Mouse (Mus musculus) liver, embryonic 12.5 days (tissue): ENCODE measurements at regions not wholly inside any gene's neighbourhood (a gene's known extent, or its start where the extent isn't known, plus 50 kb on each side); places are given as distances from the start of the nearest gene placed in this dataset.
"Not testable (repeated sequence)": the region's sequence is repeated elsewhere in the genome, so short reads cannot be mapped to it uniquely, and the experiment has no call there.

Experiments
- ATAC-seq: fragments of 200-750 bp; cut with Nextera tagmentation; 2 replicates; pipeline ENCODE4 v1.8.0; 2017; ENCODE audit warnings: moderate number of reproducible peaks, mild to moderate bottlenecking, moderate library complexity
- H3K27ac ChIP-seq: fragments of 300-500 bp; sonication (generic); 2 replicates; pipeline ENCODE4 v1.5.1; 2016; ENCODE audit warnings: mild to moderate bottlenecking
- H3K27me3 ChIP-seq: fragments of 300-500 bp; sonication (generic); replicated peaks from 2 replicates; pipeline ENCODE4 v1.6.1; 2016; ENCODE audit warnings: mild to moderate bottlenecking, moderate library complexity
- H3K36me3 ChIP-seq: fragments of 300-500 bp; sonication (generic); 2 replicates; pipeline ENCODE4 v1.6.1; 2016; ENCODE audit warnings: mild to moderate bottlenecking, moderate library complexity
- H3K4me1 ChIP-seq: fragments of 300-500 bp; sonication (generic); 2 replicates; pipeline ENCODE4 v1.6.1; 2016
- H3K4me2 ChIP-seq: fragments of 300-500 bp; sonication (generic); 2 replicates; pipeline ENCODE4 v1.6.1; 2016; ENCODE audit warnings: mild to moderate bottlenecking, moderate library complexity
- H3K4me3 ChIP-seq: fragments of 300-500 bp; sonication (generic); 2 replicates; pipeline ENCODE4 v1.5.1; 2016; ENCODE audit warnings: mild to moderate bottlenecking, moderate library complexity
- H3K9ac ChIP-seq: fragments of 300-500 bp; sonication (generic); 2 replicates; pipeline ENCODE4 v1.6.1; 2016; ENCODE audit warnings: mild to moderate bottlenecking, moderate library complexity
- H3K9me3 ChIP-seq: fragments of 300-500 bp; sonication (generic); replicated peaks from 2 replicates; pipeline ENCODE4 v1.6.1; 2016; ENCODE audit warnings: mild to moderate bottlenecking, moderate library complexity
- WGBS: fragments of 180-500 bp; shearing (Covaris S2); methylation state at CpG from one replicate; pipeline ENCODE4 v1.1.7; 2016; ENCODE audit not compliant: insufficient replicate concordance; 5-methylcytosine and 5-hydroxymethylcytosine counted together

DNA sequence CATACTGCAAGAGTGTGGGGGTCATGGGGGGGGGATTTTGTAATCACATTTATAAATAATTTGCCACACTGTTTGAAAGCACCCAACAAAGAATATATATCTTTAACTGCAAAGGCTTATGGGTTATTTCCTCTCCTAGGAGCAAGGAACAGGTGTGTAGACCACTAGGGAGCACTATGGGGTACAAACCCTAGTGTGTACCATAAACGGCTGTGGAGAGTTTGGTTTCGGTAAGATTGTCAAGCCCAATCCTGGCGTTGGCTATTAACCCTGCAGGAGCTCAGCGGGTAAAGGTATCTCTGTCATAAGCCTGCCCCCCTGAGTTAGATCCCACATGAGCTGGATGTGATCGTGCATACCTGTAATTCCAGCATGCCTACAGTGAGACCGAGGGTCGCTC, 71.0 kb upstream of the Nt5e start:
- ATAC-seq = no peak
- H3K36me3 ChIP-seq = no peaks in the 10 kb centered on the region
- H3K4me3 ChIP-seq = no peak overlapping the region
- no peak overlapping the region for H3K4me2 ChIP-seq
- no peaks in the 10 kb centered on the region for H3K27me3 ChIP-seq
- no peak overlapping the region for H3K27ac ChIP-seq
- no peak overlapping the region for H3K9ac ChIP-seq
- WGBS = 66% methylated on average over 7 of the region's 7 CpGs
- H3K4me1 ChIP-seq = no peaks in the 10 kb centered on the region
- no peaks in the 10 kb centered on the region for H3K9me3 ChIP-seq

DNA sequence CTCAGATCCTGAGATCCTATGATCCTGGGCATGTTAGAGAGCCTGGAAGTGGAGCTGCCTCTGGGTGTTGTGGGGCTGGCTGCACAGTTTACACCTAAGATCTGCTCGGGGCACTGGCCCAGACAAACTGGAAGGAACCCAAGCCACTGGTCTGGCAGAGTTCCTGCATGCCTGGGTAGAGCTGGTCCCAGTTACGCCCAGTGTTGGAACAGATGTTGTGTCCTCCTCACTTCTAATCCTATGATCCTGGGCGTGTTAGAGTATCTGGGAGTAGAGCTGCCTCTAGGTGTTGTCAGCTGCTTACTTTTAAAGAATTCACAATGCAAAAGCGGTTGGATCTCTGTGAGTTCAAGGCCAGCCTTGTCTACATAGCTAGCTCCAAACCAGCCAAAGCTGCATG, 67.4 kb upstream of the Nt5e start:
- ATAC-seq = no peak
- no peak overlapping the region for H3K4me3 ChIP-seq
- H3K36me3 ChIP-seq = no peaks in the 10 kb centered on the region
- H3K27me3 ChIP-seq = no peaks in the 10 kb centered on the region
- no peak overlapping the region for H3K9ac ChIP-seq
- 68% methylated on average over 4 of the region's 4 CpGs for WGBS
- no peaks in the 10 kb centered on the region for H3K9me3 ChIP-seq
- no peak overlapping the region for H3K27ac ChIP-seq
- no peak overlapping the region for H3K4me2 ChIP-seq
- no peaks in the 10 kb centered on the region for H3K4me1 ChIP-seq

DNA sequence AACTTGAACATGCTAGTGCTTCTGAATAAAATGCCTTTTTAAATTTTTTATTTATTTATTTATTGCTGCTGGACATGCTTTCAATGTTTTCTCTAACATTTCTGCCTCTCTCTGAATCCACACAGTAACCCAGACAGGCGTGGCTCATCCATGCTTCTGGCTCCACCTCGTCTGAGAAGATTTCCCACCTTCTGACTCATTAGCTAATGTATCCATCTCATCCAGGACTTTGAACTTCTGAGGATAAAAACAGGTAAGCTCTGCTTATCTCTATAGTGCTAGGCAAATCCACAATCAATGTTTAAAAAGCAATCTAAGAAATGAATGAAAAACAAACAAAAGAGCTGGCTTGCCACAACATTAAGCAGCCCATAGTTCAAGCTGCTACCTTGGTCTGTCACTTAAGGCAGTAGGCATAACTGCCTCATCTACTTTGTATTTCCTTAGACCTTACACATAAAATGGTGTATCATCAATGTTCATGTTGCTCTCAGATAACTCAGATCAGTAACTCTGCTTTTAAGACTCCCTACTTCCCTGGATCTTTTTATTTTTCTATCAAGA, 66.8 kb upstream of the Nt5e start:
- Histone ChIP-seq H3K27ac (no peak overlapping the region), H3K9me3 (no peaks in the 10 kb centered on the region), H3K4me3 (no peak overlapping the region), H3K4me1 (no peaks in the 10 kb centered on the region), H3K4me2 (no peak overlapping the region), H3K36me3 (no peaks in the 10 kb centered on the region), H3K9ac (no peak overlapping the region), H3K27me3 (no peaks in the 10 kb centered on the region)
- 44% methylated on average over 2 of the region's 2 CpGs for WGBS
- no peak for ATAC-seq

DNA sequence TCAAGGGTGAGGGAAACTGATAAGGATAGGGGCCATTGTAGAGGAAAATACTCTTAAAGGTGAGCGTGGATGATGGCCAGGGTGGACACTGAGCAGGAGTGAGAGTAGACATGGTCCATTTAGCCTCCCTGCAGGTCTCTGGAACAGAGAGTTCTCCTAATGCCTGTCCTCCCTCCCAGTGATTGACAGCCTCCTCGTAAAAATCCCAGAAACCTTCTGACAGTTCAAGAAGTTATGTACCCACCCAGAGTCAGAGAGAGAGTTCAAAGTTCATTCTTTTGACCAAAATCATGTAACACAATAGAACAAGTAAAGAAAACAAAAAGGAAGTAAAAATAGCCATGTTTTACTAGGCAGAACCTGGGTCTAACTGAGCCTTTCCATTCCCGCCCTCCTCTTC, 64.5 kb upstream of the Nt5e start:
- Histone ChIP-seq H3K9ac (no peak overlapping the region), H3K9me3 (no peaks in the 10 kb centered on the region), H3K4me2 (no peak overlapping the region), H3K4me3 (no peak overlapping the region), H3K4me1 (no peaks in the 10 kb centered on the region), H3K36me3 (no peaks in the 10 kb centered on the region), H3K27ac (no peak overlapping the region), H3K27me3 (no peaks in the 10 kb centered on the region)
- no peak for ATAC-seq
- WGBS = 66% methylated on average over 3 of the region's 3 CpGs

DNA sequence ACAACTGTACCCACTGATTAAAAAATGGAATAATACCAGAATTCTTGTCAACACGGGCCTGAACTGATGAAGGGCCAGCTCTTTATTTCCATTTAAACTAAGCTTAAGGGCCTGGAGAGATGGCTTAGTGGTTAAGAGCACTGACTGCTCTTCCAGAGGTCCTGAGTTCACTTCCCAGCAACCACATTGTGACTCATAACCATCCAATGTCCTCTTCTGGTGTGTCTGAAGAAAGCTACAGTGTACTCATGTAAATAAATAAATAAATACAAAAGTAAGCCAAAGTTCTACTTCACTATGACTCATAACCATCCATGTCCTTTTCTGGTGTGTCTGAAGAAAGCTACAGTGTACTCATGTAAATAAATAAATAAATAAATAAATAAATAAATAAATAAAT, 60.7 kb upstream of the Nt5e start:
- not testable (repeated sequence) for H3K4me1 ChIP-seq, H3K9me3 ChIP-seq, H3K4me2 ChIP-seq, H3K27me3 ChIP-seq, H3K27ac ChIP-seq, H3K36me3 ChIP-seq, H3K9ac ChIP-seq, H3K4me3 ChIP-seq, ATAC-seq
- WGBS = 69% methylated on average over 1 of the region's 1 CpGs

DNA sequence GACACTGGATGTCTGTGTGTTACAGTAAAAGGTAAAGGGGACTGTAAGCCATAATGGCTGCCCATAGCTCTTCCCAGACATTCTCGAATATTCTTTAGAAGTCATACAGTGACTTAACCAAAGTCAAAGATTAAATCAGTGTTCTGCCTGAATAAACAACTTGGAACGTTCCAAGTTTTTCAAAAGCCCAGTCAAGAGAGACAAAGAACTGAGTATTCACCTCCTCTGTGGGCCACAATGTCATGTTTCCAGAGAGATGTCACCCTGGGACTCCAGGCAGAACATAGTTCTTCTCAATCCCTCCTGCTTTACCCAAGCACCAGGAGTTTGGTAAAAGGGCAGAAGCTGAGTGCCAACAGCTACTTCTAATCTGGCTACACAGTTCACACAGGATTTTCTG, 58.2 kb upstream of the Nt5e start:
- Histone ChIP-seq H3K9ac (no peak overlapping the region), H3K27me3 (no peaks in the 10 kb centered on the region), H3K36me3 (no peaks in the 10 kb centered on the region), H3K4me3 (no peak overlapping the region), H3K27ac (no peak overlapping the region), H3K4me1 (no peaks in the 10 kb centered on the region), H3K9me3 (no peaks in the 10 kb centered on the region), H3K4me2 (no peak overlapping the region)
- ATAC-seq = no peak
- 59% methylated on average over 2 of the region's 2 CpGs for WGBS

DNA sequence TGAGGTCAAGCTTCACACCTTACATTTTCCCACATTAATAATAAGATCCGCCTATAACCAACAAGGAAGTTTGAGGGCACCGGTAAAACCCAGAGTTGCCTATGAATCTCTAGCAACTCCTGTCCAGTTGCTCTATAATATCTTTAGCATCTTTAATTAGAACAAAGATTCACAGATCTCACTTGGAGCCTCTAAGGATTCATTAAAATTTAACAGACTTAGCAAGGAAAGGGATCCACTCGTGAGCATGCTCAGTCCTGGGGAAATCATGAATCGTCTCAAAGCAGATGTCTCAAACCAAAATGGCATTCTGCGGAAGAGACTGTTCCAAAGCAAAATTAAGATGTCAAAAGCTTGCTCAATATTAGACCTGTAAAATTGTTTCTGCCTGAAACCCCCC, 57.8 kb upstream of the Nt5e start:
- Histone ChIP-seq H3K4me1 (no peaks in the 10 kb centered on the region), H3K9me3 (no peaks in the 10 kb centered on the region), H3K4me2 (no peak overlapping the region), H3K36me3 (no peaks in the 10 kb centered on the region), H3K4me3 (no peak overlapping the region), H3K9ac (no peak overlapping the region), H3K27me3 (no peaks in the 10 kb centered on the region), H3K27ac (no peak overlapping the region)
- no peak for ATAC-seq
- 71% methylated on average over 5 of the region's 5 CpGs for WGBS

DNA sequence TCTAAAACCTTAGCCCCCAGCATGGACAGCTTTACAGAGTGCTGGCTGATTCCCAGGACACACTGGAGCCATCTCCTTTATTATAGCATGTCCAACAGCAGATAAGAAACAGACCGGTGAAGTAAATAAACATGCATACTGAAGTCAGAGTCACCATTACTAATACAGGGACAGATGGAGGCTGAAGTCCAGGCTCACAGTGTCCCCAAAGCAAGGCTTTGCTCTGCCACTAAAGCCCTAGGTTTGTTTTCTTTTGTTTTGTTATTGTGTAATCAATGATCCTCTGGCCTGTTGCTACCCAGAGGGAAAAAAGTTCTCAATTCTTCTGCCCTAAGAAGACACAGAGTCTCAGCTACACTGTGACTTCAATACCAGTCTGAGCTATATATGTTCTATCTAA, 56.2 kb upstream of the Nt5e start:
- H3K27ac ChIP-seq = no peak overlapping the region
- H3K9me3 ChIP-seq = no peaks in the 10 kb centered on the region
- no peak for ATAC-seq
- H3K4me1 ChIP-seq = no peaks in the 10 kb centered on the region
- no peaks in the 10 kb centered on the region for H3K36me3 ChIP-seq
- H3K4me3 ChIP-seq = no peak overlapping the region
- WGBS = 75% methylated on average over 1 of the region's 1 CpGs
- no peak overlapping the region for H3K4me2 ChIP-seq
- H3K27me3 ChIP-seq = no peaks in the 10 kb centered on the region
- H3K9ac ChIP-seq = no peak overlapping the region

DNA sequence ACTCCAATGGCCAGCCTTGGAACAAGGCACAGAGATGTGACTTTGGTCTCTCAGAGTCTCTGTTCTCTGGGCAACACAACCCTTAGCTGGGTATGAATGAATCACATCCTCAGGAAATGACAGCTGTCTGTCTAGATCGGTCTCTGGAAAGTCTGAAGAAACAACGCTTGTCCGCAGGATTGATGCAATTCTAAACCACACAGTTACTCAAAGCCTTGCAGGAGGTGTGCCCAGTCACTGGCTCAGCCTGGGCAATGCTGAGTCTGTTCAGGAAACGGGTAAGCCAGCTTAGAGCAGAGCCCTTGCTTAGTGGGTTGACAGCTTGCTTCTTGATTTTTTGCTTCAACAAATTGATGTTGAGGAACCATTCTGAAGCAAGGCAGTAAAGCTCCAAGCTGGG, 53.7 kb upstream of the Nt5e start:
- Histone ChIP-seq H3K36me3 (no peaks in the 10 kb centered on the region), H3K4me1 (no peaks in the 10 kb centered on the region), H3K27me3 (no peaks in the 10 kb centered on the region), H3K27ac (no peak overlapping the region), H3K9ac (no peak overlapping the region), H3K9me3 (no peaks in the 10 kb centered on the region), H3K4me2 (no peak overlapping the region), H3K4me3 (no peak overlapping the region)
- 20% methylated on average over 4 of the region's 4 CpGs for WGBS
- no peak for ATAC-seq

DNA sequence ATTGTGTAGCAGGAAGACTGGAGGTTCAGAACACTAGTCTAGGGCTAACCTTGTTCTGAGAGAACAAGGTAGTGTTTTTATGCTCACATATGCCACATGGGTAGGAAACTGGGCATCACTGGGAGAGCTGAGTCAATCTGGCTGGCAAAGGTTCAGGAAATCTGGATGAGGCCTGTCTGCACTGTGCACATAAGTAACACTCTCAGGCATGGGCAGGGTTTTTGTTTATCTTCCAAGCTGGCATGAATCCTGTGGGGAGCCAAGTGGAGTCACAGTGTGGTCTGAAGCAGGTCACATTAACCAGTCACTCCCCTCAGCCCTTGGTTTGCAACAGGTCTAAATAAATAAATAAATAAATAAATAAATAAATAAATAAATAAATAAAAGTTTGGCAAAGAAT, 53.0 kb upstream of the Nt5e start:
- H3K4me1 ChIP-seq = no peaks in the 10 kb centered on the region
- H3K4me2 ChIP-seq = no peak overlapping the region
- H3K36me3 ChIP-seq = no peaks in the 10 kb centered on the region
- no peak overlapping the region for H3K4me3 ChIP-seq
- H3K27me3 ChIP-seq = no peaks in the 10 kb centered on the region
- no peak overlapping the region for H3K9ac ChIP-seq
- no peak overlapping the region for H3K27ac ChIP-seq
- ATAC-seq = no peak
- no peaks in the 10 kb centered on the region for H3K9me3 ChIP-seq

DNA sequence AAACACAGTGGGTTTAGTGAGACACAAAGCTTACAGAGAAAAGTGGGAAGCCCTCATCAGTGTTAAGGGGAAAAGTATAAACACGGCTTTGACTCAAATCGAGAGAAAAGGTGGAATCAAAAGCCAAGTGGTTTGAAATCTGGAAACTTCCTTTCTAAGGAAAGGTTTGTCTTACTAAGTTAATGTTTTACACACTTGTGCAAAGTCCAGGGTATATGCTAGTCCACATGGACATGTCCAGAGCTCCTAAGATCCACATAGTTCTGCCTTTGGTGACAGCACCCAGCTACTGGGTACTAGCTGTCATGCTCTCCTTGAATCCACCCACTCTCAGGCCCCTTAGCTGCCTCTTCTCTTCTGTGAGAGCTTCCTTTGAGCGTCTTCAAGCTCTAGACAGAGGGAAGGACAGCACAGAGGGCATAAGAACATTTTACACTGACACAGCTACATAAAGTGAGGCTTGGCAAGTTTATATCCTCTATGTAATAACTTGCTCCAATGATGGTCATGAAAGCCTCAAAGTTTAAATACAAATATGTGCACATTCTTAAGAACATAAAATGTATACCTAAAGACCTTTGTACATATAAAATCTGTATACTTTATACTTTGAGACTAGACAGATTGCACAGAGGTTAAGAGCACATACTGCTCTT, 52.2 kb upstream of the Nt5e start:
- 53% methylated on average over 3 of the region's 3 CpGs for WGBS
- ATAC-seq = no peak
- H3K27ac ChIP-seq = no peak overlapping the region

DNA sequence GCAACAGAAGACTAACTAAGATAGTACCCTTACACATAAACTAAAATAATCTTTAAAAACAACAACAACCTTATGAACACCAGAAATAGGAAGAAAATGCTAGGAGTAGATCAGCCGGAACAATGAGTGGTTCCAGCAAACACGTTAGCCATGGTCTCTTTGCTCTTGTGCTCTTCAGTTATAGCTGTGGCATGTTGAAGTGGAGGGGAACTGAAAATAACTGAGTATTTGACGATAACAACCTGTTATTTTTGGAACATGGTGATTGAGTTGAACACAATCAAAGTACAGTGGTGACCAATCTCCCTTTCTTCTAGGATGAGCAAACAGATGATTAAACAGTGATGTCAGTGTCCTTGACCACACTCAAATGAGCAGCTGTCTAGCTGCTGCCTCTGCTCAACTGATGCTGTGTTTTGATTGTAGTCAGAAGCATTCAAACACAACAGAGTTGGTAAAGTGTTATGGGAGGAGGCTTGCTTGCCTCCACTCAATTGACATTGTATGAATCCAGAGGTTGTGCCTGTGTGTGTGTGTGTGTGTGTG, 50.9 kb upstream of the Nt5e start:
- WGBS = 66% methylated on average over 3 of the region's 3 CpGs
- H3K4me1 ChIP-seq = no peaks in the 10 kb centered on the region
- H3K36me3 ChIP-seq = no peaks in the 10 kb centered on the region
- no peaks in the 10 kb centered on the region for H3K27me3 ChIP-seq
- no peaks in the 10 kb centered on the region for H3K9me3 ChIP-seq
- H3K9ac ChIP-seq = no peak overlapping the region
- H3K4me3 ChIP-seq = no peak overlapping the region
- H3K4me2 ChIP-seq = no peak overlapping the region
- no peak overlapping the region for H3K27ac ChIP-seq
- ATAC-seq = no peak

More for the DNA sequence above, 52.2 kb upstream of the Nt5e start:
- Histone ChIP-seq H3K9me3 (no peaks in the 10 kb centered on the region), H3K4me3 (no peak overlapping the region), H3K4me2 (no peak overlapping the region), H3K4me1 (no peaks in the 10 kb centered on the region), H3K9ac (no peak overlapping the region), H3K36me3 (no peaks in the 10 kb centered on the region), H3K27me3 (no peaks in the 10 kb centered on the region)

DNA sequence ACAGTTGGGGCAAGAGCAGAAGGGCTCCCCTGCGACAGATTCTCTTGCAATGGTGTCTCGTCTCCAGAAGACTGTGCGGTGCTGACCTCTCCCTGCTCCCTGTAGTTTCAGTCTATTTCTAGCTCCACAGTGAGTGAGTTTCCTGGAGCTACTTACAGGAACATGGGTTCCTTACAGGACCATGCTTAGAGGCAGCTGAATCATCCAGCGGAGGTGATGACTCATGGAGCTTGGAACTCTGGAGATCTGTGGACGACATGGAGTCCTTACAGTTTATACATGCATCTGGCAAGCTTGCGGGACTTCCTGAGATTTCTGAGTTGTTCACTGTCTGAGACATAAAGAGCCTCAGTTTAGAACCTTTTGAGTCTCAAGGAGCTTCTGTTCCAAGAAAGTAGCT, 50.0 kb upstream of the Nt5e start:
- H3K4me1 ChIP-seq = no peaks in the 10 kb centered on the region
- no peaks in the 10 kb centered on the region for H3K27me3 ChIP-seq
- 66% methylated on average over 6 of the region's 6 CpGs for WGBS
- no peak overlapping the region for H3K27ac ChIP-seq
- H3K9ac ChIP-seq = no peak overlapping the region
- H3K4me3 ChIP-seq = no peak overlapping the region
- no peaks in the 10 kb centered on the region for H3K9me3 ChIP-seq
- no peak for ATAC-seq
- H3K4me2 ChIP-seq = no peak overlapping the region
- no peaks in the 10 kb centered on the region for H3K36me3 ChIP-seq
